Mouse (Mus musculus) embryonic facial prominence, embryonic 11.5 days (tissue): ENCODE measurements at regions not wholly inside any gene's neighbourhood (a gene's known extent, or its start where the extent isn't known, plus 50 kb on each side); places are given as distances from the start of the nearest gene placed in this dataset.
"Not testable (repeated sequence)": the region's sequence is repeated elsewhere in the genome, so short reads cannot be mapped to it uniquely, and the experiment has no call there.

Experiments used
- ATAC-seq: fragments of 200-750 bp; cut with Nextera tagmentation; replicated peaks from 2 replicates; pipeline ENCODE4 v1.8.0; 2017; ENCODE audit warnings: low read depth; ENCODE audit not compliant: insufficient number of reproducible peaks, low FRiP score, low TSS enrichment
- DNase-seq: peaks from one replicate; pipeline ENCODE4 v3.0.0-alpha.2; 2015; ENCODE audit warnings: low spot score
- H3K27ac ChIP-seq: fragments of 300-500 bp; sonication (generic); replicated peaks from 2 replicates; pipeline ENCODE4 v1.5.1; 2014; ENCODE audit warnings: mild to moderate bottlenecking, low read depth, low read length, control low read depth
- H3K27me3 ChIP-seq: fragments of 300-500 bp; sonication (generic); 2 replicates; pipeline ENCODE4 v1.6.1; 2014; ENCODE audit warnings: mild to moderate bottlenecking, low read length, moderate library complexity, mixed read lengths; ENCODE audit not compliant: control insufficient read depth, insufficient read depth
- H3K36me3 ChIP-seq: fragments of 300-500 bp; sonication (generic); replicated peaks from 2 replicates; pipeline ENCODE4 v1.6.1; 2014; ENCODE audit warnings: low read depth, mild to moderate bottlenecking, low read length, moderate library complexity, mixed read lengths; ENCODE audit not compliant: control insufficient read depth, insufficient read depth
- H3K4me1 ChIP-seq: fragments of 300-500 bp; sonication (generic); 2 replicates; pipeline ENCODE4 v1.6.1; 2014; ENCODE audit warnings: low read length, mixed read lengths; ENCODE audit not compliant: control insufficient read depth, insufficient read depth
- H3K4me2 ChIP-seq: fragments of 300-500 bp; sonication (generic); 2 replicates; pipeline ENCODE4 v1.6.1; 2014; ENCODE audit warnings: low read depth, mild to moderate bottlenecking, control low read depth, low read length, moderate library complexity
- H3K4me3 ChIP-seq: fragments of 300-500 bp; sonication (generic); 2 replicates; pipeline ENCODE4 v1.5.1; 2014; ENCODE audit warnings: low read depth, low read length, control low read depth
- H3K9ac ChIP-seq: fragments of 300-500 bp; sonication (generic); replicated peaks from 2 replicates; pipeline ENCODE4 v1.6.1; 2014; ENCODE audit warnings: mild to moderate bottlenecking, control low read depth, low read length
- H3K9me3 ChIP-seq: fragments of 300-500 bp; sonication (generic); replicated peaks from 2 replicates; pipeline ENCODE4 v1.6.1; 2016; ENCODE audit warnings: mild to moderate bottlenecking, low read length, inconsistent platforms, mixed read lengths; ENCODE audit not compliant: control insufficient read depth
- WGBS: fragments of 180-500 bp; shearing (Covaris S2); extraction: QIAGEN DNeasy Blood & Tissue Kit; methylation state at CpG from one replicate; pipeline ENCODE4 v1.1.7; 2014; 5-methylcytosine and 5-hydroxymethylcytosine counted together

GRCm38 (mm10) chr4:97473492-97473891, 290.5 kb upstream of the Gm10192 start:
- not testable (repeated sequence) for H3K4me1 ChIP-seq, H3K4me3 ChIP-seq, H3K9ac ChIP-seq, H3K9me3 ChIP-seq, DNase-seq, H3K4me2 ChIP-seq, H3K27ac ChIP-seq, H3K36me3 ChIP-seq, H3K27me3 ChIP-seq, ATAC-seq
- WGBS = 94% methylated on average over 8 of the region's 8 CpGs

GRCm38 (mm10) chr4:97465932-97466666, 283.1 kb upstream of the Gm10192 start:
- 26% methylated on average over 6 of the region's 6 CpGs for WGBS
- ATAC-seq (peak; percentile 82), DNase-seq (peak; percentile 42)
- no peaks in the 10 kb centered on the region for H3K9me3 ChIP-seq
- no peak overlapping the region for H3K4me3 ChIP-seq
- H3K36me3 ChIP-seq = no peaks in the 10 kb centered on the region
- H3K27me3 ChIP-seq = no peaks in the 10 kb centered on the region
- H3K9ac ChIP-seq = no peak overlapping the region
- no peaks in the 10 kb centered on the region for H3K4me1 ChIP-seq
- H3K27ac ChIP-seq = no peak overlapping the region
- no peak overlapping the region for H3K4me2 ChIP-seq

GRCm38 (mm10) chr4:97465517-97465916, 282.6 kb upstream of the Gm10192 start:
- DNase-seq (no peak), ATAC-seq (no peak)
- H3K4me3 ChIP-seq = no peak overlapping the region
- H3K27ac ChIP-seq = no peak overlapping the region
- H3K9me3 ChIP-seq = no peaks in the 10 kb centered on the region
- H3K4me1 ChIP-seq = no peaks in the 10 kb centered on the region
- no peak overlapping the region for H3K4me2 ChIP-seq
- H3K9ac ChIP-seq = no peak overlapping the region
- no peaks in the 10 kb centered on the region for H3K36me3 ChIP-seq
- no peaks in the 10 kb centered on the region for H3K27me3 ChIP-seq

- H3K4me3 ChIP-seq = no peak overlapping the region
- no peak overlapping the region for H3K27ac ChIP-seq
- no peaks in the 10 kb centered on the region for H3K27me3 ChIP-seq
- H3K4me2 ChIP-seq = no peak overlapping the region
- H3K36me3 ChIP-seq = no peaks in the 10 kb centered on the region
- no peaks in the 10 kb centered on the region for H3K4me1 ChIP-seq
- no peak overlapping the region for H3K9ac ChIP-seq
- no peak for ATAC-seq
- H3K9me3 ChIP-seq = no peaks in the 10 kb centered on the region
- DNase-seq = no peak
- WGBS = 85% methylated on average over 1 of the region's 1 CpGs
These were observed 278.2 kb upstream of the Gm10192 start for GRCm38 (mm10) chr4:97461177-97461576.

- WGBS = 66% methylated on average over 5 of the region's 5 CpGs
- Histone ChIP-seq H3K27ac (no peak overlapping the region), H3K4me2 (no peak overlapping the region), H3K4me1 (no peaks in the 10 kb centered on the region), H3K27me3 (no peaks in the 10 kb centered on the region), H3K4me3 (no peak overlapping the region), H3K9me3 (no peaks in the 10 kb centered on the region), H3K36me3 (no peaks in the 10 kb centered on the region), H3K9ac (no peak overlapping the region)
- ATAC-seq (no peak), DNase-seq (no peak)
These were observed 256.5 kb upstream of the Gm10192 start for GRCm38 (mm10) chr4:97439288-97440029.

GRCm38 (mm10) chr4:97432681-97433080, 249.7 kb upstream of the Gm10192 start:
- ATAC-seq (no peak), DNase-seq (no peak)
- Histone ChIP-seq H3K36me3 (no peaks in the 10 kb centered on the region), H3K9me3 (no peaks in the 10 kb centered on the region), H3K27me3 (no peaks in the 10 kb centered on the region), H3K27ac (no peak overlapping the region), H3K4me1 (no peaks in the 10 kb centered on the region), H3K4me3 (no peak overlapping the region), H3K9ac (no peak overlapping the region), H3K4me2 (no peak overlapping the region)
- WGBS = 68% methylated on average over 1 of the region's 1 CpGs

GRCm38 (mm10) chr4:97432094-97432493, 249.1 kb upstream of the Gm10192 start:
- Histone ChIP-seq H3K9ac (no peak overlapping the region), H3K36me3 (no peaks in the 10 kb centered on the region), H3K4me2 (no peak overlapping the region), H3K27me3 (no peaks in the 10 kb centered on the region), H3K4me3 (no peak overlapping the region), H3K9me3 (no peaks in the 10 kb centered on the region), H3K27ac (no peak overlapping the region), H3K4me1 (no peaks in the 10 kb centered on the region)
- no peak for DNase-seq
- ATAC-seq = no peak
- 82% methylated on average over 1 of the region's 1 CpGs for WGBS

GRCm38 (mm10) chr4:97431239-97431638, 248.3 kb upstream of the Gm10192 start:
- H3K4me1 ChIP-seq = no peaks in the 10 kb centered on the region
- no peaks in the 10 kb centered on the region for H3K27me3 ChIP-seq
- ATAC-seq (no peak), DNase-seq (no peak)
- no peak overlapping the region for H3K9ac ChIP-seq
- no peak overlapping the region for H3K4me3 ChIP-seq
- H3K36me3 ChIP-seq = no peaks in the 10 kb centered on the region
- H3K9me3 ChIP-seq = no peaks in the 10 kb centered on the region
- no peak overlapping the region for H3K4me2 ChIP-seq
- 64% methylated on average over 2 of the region's 2 CpGs for WGBS
- no peak overlapping the region for H3K27ac ChIP-seq
